Mouse (Mus musculus): ENCODE data around the gene Pla2g15.

DNA sequence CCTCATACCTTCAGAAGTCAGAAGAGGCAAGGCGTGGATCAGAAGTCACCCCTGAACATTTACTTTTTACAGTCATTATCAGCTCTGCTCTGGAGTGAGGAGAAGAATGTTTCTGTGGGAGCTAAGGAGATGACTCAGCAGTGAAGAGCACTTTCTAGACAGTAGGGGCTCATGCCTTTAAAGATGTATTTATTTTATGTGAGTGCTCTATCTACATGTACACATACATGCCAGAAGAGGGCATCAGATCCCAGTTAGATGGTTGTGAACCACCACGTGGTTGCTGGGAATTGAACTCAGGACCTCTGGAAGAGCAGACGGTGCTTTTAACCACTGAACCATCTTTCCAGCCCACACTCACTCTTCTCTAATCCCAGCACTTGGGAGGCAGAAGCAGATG lies 23.1 kb upstream of the Pla2g15 start:
- TF ChIP-seq CTCF (IDR thresholded peaks at IDR 0.05; ENCODE audit: extremely low read depth, insufficient read depth, insufficient read length, insufficient replicate concordance), result no peak
- TF ChIP-seq POLR2A (IDR thresholded peaks at IDR 0.05; ENCODE audit: low read depth, low read length), result no peak

Measured in spleen, adult 2 months (tissue).